Mouse (Mus musculus): ENCODE measurements around the gene Rnase10. TPM values are rescaled to one million over a fixed set of nuclear protein-coding genes. Genes with fewer than 3 reads are reported as not detected.
"Not testable (repeated sequence)": the region's sequence is repeated elsewhere in the genome, so short reads cannot be mapped to it uniquely, and the experiment has no call there.

Gene Rnase10
- not detected for total RNA-seq (2021)
- long read RNA-seq, experiment 1 = 0 reads
- long read RNA-seq, experiment 2 = 0 reads

DNA sequence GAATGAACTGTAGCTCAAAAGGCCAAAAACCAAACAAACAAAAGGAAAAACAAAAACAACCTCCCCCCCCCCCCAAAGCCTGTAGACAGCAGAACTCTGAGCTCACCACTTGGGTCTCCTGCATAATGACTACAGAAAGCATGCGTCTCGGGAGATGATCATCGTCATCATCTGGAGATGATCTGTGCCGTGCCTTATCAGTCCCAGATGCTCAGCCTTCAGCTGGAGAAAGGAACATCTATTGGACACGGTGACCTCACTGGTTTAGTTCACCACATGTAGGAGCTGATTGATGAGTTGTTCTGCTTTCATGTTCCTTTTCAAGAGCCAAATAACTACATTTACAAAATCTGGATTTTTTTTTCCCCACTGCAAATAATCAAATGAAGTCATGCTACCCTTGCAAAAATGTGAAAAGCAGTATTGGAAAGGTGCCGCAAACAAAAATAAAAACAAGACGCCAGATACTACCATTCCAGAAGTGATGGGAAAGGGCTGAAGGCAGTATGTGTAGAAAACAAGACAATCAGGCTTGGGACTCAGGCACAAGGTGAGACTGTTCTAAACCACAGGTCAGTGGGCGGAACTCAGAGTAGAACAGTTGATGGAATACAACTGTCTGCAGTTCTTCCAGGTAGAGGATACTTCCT is at the start of gene Rnase10:
Rnase10 (plus strand) TSS at position 600 of the 650 bp plus-strand sequence.
- intact Hi-C loops (cut with DNase I) = no loop called here
- H3K4me3 ChIP-seq = no peak within 1 kb of the TSS
- no peak for TF ChIP-seq CTCF (IDR thresholded peaks at IDR 0.05)
- DNase-seq (ENCODE audit: extremely low spot score in 1 of 2, low spot score in 2 of 2) = no peak
- H3K27ac ChIP-seq = peak within 1 kb of the TSS; percentile 60

DNA sequence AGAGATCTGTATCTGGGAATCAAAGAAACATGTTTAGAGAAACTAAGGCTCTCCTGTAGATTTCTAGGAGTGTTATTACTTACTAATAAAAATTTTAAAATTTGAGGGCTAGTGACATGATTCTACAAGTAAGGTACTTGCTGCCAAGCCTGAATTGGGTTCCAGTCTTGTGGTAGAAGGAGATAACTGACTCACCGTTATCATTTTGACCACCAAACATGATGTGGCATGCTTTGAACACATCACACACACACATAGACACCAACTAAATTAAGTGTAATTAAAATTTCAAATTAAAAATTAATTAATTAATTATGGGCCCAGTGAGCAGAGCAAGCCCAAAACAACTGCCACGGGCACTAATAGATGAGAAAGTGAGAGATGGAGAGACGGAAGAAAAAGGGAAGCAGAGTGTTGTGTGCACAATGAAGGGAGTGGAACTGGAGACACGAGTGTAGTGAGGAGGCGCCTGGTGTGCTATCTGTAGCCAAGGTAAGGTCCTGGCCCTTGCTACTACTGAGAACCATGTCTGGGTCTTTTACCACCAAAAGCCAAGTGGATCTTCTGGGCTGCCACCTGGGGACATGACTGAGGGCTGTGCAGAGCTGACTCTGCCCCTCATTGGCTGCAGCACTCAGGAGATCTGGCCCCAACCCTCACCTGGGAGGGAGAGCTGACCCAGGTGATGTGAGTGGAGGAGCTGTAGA is 49.1 kb upstream of the Rnase10 start:
- DNase-seq (ENCODE audit: extremely low spot score in 1 of 2, low spot score in 2 of 2); intact Hi-C loops (cut with DNase I); H3K4me3 ChIP-seq: not testable (repeated sequence)

DNA sequence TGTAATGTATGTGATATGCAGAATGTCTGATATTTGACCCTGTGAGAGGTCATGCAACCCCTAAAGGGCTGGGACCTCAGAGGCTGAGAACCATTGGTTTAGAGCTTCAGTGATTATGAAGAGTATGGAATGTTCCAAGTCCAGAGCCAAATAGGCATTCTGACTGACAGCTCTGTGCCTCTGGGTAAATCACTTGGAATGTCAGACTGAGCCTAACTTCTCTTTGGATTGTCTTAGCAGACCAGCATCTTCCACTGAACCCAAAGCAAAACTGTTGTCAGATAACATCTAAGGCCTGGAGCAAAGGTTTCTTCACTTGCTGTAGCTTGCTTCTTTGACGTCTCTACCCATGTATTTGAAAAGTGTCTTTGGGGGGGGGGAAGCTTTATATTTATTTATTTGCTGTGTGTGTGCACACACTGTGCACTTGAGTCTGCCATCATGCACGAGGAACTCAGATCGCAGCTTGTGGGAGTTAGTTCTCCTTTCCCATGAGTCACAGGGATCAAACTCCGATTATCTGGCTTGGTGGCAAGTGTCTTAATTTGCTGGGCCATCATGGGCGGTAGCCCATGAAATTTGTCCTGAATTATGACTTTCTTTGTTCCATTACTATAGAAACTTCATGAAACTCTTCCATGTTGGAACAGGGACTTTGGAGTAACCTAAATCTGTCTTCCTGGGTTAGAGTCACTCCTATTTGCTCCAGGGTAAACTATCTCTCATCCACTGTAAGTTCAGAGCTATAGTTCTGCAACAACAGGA is 39.2 kb upstream of the Rnase10 start:
- H3K27ac ChIP-seq = peak overlapping the region; percentile 32; the same call in 1 of the 2 replicates
- DNase-seq (ENCODE audit: extremely low spot score in 1 of 2, low spot score in 2 of 2) = no peak
- TF ChIP-seq CTCF (IDR thresholded peaks at IDR 0.05) = no peak
- no peak overlapping the region for H3K4me3 ChIP-seq
- intact Hi-C loops (cut with DNase I) = no loop called here

More for the DNA sequence above, 49.1 kb upstream of the Rnase10 start:
- not testable (repeated sequence) for H3K27ac ChIP-seq

DNA sequence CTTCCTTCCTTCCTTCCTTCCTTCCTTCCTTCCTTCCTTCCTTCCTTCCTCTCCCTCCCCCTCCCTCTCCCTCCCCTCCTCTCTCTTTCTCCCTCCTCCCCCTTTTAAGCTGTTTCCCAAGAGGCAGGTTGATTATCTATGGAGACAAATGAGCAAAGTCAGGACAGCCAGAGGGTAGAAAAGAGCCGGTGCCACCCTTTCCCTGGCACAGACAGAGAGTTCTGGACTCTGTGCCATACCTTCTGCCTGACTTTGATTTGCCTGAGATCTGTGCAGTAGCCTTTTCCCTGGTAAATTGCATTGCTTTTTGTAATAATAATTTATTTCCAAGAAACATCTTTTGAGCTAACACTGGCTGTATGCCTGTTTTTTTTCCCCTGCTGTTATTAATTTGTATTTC is 38.5 kb upstream of the Rnase10 start:
- DNase-seq (ENCODE audit: extremely low spot score in 1 of 2, low spot score in 2 of 2) = no peak
- TF ChIP-seq CTCF (IDR thresholded peaks at IDR 0.05) = no peak
- intact Hi-C loops (cut with DNase I) = no loop called here
- peak overlapping the region; percentile 47; the same call in 1 of the 2 replicates for H3K27ac ChIP-seq
- H3K4me3 ChIP-seq = no peak overlapping the region

DNA sequence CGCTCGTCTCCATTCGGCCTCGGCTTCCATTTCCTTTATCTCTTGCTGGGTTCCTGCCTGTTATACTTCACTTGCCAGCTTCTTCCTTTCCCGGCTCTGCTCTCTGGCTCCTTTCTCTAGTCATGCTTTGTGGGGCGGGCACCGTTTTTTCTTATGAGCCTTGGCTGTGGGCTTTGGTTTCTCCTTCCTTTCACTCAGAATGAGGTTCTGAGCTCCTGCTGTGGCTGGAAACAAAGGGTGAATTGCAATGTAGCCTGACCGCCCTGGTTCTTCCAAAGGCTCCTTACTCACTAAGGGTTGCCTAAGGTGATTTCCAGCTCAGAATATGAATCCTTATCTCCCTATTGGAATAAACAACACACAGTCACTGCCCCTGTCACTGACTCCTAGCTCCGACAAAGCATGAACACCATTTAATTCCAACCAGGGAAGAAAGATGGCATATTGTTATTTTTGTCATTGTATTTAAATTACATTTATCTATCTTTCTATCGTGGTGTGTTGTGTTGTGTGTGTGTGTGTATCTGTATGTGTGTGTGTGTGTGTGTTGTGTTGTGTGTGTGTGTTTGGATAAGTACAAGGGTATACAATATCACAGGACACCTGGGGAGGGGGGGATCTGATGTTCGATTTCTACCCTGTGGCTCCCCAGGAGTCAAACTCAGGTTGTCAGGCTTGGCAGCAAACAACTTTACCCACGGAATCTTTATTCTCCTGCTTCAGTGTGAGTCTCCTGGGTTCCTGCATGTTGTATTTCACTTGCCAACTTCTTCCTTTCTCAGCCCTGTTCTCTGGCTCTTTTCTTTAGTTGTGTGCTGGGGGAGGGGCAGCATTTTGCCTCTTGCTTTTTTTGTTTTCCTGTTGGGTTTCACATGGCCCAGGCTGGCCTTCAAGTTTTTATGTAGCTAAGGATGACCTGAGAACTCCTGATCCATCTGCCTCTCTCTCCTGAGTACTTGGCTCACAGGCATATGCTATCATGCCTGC is 37.7 kb upstream of the Rnase10 start:
- DNase-seq (ENCODE audit: extremely low spot score in 1 of 2, low spot score in 2 of 2) = peak in 1 of 2 experiments; percentile 44
- H3K27ac ChIP-seq = peak overlapping the region; percentile 47; the same call in 1 of the 2 replicates
- intact Hi-C loops (cut with DNase I) = no loop called here
- no peak for TF ChIP-seq CTCF (IDR thresholded peaks at IDR 0.05)
- no peak overlapping the region for H3K4me3 ChIP-seq

DNA sequence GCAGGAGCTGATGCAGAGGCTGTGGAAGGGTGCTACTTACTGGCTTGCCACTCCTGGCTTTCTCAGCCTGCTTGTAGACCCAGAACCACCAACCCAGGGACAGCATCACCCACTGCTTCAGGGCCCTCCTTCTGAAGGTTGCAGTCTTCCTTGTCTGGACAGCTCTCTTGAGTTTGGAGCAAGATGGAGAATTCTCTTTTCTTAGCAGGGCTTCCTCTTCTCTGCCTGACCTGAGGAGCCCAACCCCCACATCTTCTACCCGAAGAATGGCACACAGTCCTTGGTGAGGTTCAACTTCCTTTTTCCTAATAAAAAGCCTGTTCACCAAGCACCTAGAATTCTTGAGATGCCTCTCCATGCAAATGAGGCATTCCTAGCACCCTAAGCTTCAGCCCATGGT is 36.7 kb upstream of the Rnase10 start:
- DNase-seq (ENCODE audit: extremely low spot score in 1 of 2, low spot score in 2 of 2) = no peak
- Histone ChIP-seq H3K27ac (peak overlapping the region; percentile 44; the same call in 1 of the 2 replicates), H3K4me3 (no peak overlapping the region)
- intact Hi-C loops (cut with DNase I) = no loop called here
- TF ChIP-seq CTCF (IDR thresholded peaks at IDR 0.05) = no peak

DNA sequence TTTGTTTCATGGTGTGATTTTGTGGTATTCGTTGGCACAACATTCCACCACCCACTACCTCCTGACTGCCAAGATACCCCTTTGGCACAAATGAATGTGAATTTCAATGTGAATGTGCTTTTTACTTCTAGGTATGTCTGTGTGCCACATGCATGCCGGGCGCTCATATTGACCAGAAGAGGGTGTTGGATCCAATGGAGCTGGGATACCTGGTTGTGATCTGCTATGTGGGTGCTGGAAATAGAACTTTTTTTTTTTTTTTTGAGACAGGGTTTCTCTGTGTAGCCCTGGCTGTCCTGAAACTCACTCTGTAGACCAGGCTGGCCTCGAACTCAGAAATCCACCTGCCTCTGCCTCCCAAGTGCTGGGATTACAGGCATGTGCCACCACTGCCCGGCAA is 34.5 kb upstream of the Rnase10 start:
- H3K27ac ChIP-seq; intact Hi-C loops (cut with DNase I); H3K4me3 ChIP-seq; DNase-seq (ENCODE audit: extremely low spot score in 1 of 2, low spot score in 2 of 2): not testable (repeated sequence)

DNA sequence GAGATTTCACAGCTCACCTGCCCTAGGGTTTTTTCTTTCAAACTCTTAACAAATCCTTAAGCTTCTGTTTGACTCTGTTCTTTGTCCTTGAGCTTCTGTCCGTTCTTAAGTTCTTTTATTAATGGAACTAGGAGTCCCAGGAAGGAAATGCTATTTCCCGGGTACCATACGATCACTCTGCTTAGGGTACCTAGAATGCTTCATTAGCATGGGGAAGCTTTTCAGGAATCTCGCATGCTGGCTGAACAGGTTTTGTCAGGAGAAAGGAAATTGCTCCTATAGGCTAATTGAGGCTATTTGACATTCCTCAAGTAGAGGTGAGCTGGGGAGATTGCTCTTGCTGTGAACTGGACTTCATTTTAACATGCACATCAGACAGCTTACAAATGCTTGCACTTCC is 33.9 kb upstream of the Rnase10 start:
- TF ChIP-seq CTCF (IDR thresholded peaks at IDR 0.05) = no peak
- H3K27ac ChIP-seq = no peak overlapping the region
- H3K4me3 ChIP-seq = no peak overlapping the region
- no peak for DNase-seq (ENCODE audit: extremely low spot score in 1 of 2, low spot score in 2 of 2)
- intact Hi-C loops (cut with DNase I) = no loop called here

DNA sequence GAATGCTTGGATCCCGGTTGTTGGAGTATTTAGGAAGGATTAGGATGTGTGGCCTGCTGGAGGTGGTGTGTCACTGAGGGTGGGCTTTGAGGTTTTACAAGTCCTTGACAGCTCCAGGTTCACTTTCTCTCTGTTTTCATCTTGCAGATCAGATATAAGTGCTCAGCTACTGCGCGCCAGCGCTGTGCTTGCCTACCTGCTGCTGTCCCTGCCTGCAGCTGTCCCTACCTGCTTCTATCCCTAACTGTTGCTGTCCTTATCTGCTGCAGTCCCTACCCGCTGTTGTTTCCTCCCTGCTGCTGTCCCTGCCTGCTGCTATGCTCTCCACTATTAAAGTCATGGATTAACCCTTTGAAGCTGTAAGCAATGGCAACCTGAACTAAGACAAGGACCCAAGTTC is 32.5 kb upstream of the Rnase10 start:
- Histone ChIP-seq H3K27ac (no peak overlapping the region), H3K4me3 (no peak overlapping the region)
- intact Hi-C loops (cut with DNase I) = no loop called here
- no peak for DNase-seq (ENCODE audit: extremely low spot score in 1 of 2, low spot score in 2 of 2)
- no peak for TF ChIP-seq CTCF (IDR thresholded peaks at IDR 0.05)

DNA sequence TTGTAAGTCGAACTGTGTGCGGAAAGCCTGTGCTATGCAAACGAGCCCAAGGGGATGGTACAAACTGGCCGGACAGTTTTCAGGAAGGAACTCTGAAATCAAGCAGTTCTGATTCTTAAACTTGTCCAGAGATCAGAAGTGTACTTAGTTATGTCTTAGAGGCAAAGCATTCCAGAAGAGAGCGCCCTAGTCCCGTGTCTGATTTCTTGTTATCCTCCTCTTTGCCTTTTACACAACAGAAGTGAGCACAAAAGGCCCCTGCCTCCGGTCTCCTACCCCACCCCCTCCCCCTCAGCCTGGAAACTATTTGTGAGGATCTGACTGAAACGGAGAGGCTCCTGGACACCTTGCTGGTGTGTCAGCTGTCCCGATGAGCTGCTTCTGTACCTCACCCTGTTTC is 30.9 kb upstream of the Rnase10 start:
- intact Hi-C loops (cut with DNase I) = loop anchor here (1.0 kb wide), 1 partner anchor 87 kb away; no protein-coding TSS in a partner anchor
- DNase-seq (ENCODE audit: extremely low spot score in 1 of 2, low spot score in 2 of 2) = no peak
- no peak overlapping the region for H3K27ac ChIP-seq
- TF ChIP-seq CTCF (IDR thresholded peaks at IDR 0.05) = peak; percentile 9
- H3K4me3 ChIP-seq = no peak overlapping the region

DNA sequence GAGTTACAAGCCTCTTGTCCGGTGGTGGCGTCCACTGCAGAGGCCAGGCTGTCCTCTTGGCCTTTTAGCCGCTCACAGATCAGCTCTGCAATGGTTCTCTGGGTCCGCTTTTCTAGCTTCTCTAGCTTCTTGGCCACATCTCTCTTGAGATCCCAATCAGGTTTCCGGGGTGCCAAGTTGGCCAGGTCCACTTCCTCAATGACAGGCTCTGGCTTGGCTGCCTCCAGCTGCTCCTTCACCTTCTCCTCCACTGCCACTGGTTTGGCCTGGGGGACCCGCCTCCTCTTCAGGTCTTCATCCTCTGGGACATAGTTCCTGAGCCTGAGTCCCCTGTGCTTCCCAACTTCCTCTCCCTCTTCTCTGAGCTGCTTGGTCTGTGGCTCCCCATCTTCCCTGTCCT is 29.1 kb upstream of the Rnase10 start:
- H3K27ac ChIP-seq; H3K4me3 ChIP-seq; DNase-seq (ENCODE audit: extremely low spot score in 1 of 2, low spot score in 2 of 2); intact Hi-C loops (cut with DNase I): not testable (repeated sequence)
